Comparison of ENCODE assay signal across 7 mouse cellular contexts in the genomic region with DNA sequence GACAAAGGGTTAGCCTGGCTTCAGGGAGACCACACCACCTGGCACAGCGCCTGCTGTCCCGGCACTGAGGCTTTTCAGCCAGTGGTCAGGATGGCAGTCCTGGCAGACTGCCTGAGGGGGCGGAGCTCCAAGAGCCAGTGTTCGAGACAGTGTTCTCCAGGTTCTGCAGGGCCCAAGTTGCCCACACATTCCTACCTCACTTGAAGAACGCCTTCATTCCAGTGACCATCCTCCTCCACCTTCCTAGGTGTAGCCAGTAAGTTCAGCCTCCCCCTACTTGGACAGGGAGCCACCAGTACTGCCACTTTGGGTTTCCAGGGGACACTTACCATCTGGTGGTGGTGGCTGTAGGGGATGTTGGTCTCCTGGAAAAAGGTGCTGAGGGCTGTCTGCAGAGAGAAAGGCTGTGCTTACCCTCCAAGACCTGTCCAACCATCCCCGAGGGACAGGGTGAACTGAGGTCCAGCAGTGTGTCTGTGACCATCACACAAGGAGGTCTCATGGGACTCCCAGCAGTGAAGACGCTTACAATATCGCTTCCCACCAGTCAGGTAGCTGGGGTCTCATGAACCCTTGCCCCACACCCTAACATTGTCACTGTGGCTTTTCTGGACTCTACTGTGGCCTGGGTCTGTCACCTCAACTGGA. TPM values are rescaled to one million over a fixed set of nuclear protein-coding genes. Genes with fewer than 3 reads are reported as not detected.
DNase-seq lines count a peak whose midpoint lies in the region; ATAC-seq lines count a peak whose summit lies in the region.

No protein-coding gene starts in this region.

- H3K4me3 ChIP-seq in neural tube, embryonic 11.5 days (ENCODE audit: low read depth, low read length) = no peak overlapping the region
- no peak overlapping the region for H3K4me3 ChIP-seq in liver, embryonic 11.5 days (ENCODE audit: low read depth, low read length)

- no peak overlapping the region for H3K9ac ChIP-seq in neural tube, embryonic 11.5 days (ENCODE audit: low read length)
- H3K9ac ChIP-seq in liver, embryonic 11.5 days (ENCODE audit: low read depth, low read length) = peak overlapping the region; percentile 17; the same call in 1 of the 2 replicates

- no peak for ATAC-seq in neural tube, embryonic 11.5 days (ENCODE audit: insufficient read depth, low FRiP score, low TSS enrichment)
- no peak for ATAC-seq in liver, embryonic 11.5 days (replicated peaks; ENCODE audit: low FRiP score)

- WGBS in neural tube, embryonic 11.5 days = 87% methylated on average over 8 of the region's 8 CpGs
- WGBS in liver, embryonic 11.5 days = 84% methylated on average over 8 of the region's 8 CpGs

- H3K4me2 ChIP-seq in neural tube, embryonic 11.5 days (ENCODE audit: low read depth) = no peak overlapping the region
- peak overlapping the region; percentile 45 for H3K4me2 ChIP-seq in liver, embryonic 11.5 days

- peak; percentile 9 for DNase-seq in neural tube, embryonic 11.5 days (ENCODE audit: low spot score)
- no peak for DNase-seq in neural tube, embryonic 10.5 days (ENCODE audit: extremely low spot score, low spot score)
- peak; percentile 66 for DNase-seq in cerebellum, adult 9-10 months
- DNase-seq in kidney, adult 9 months = peak; percentile 82
- no peak for DNase-seq in liver, embryonic 11.5 days (ENCODE audit: low spot score)
- DNase-seq in right cerebral cortex, adult 18-20 months = peak; percentile 60
- DNase-seq in yolk sac, embryonic 10.5 days (ENCODE audit: low spot score) = no peak

- no peaks in the 10 kb centered on the region for H3K27me3 ChIP-seq in neural tube, embryonic 11.5 days (ENCODE audit: control insufficient read depth, insufficient read depth, low read length)
- H3K27me3 ChIP-seq in liver, embryonic 11.5 days (replicated peaks; ENCODE audit: control insufficient read depth, insufficient read depth, low read length) = no peaks in the 10 kb centered on the region

- peaks cover 9% of the 10 kb centered on the region for H3K4me1 ChIP-seq in neural tube, embryonic 11.5 days (ENCODE audit: control insufficient read depth, insufficient read depth, low read length)
- peaks cover 31% of the 10 kb centered on the region for H3K4me1 ChIP-seq in liver, embryonic 11.5 days (replicated peaks; ENCODE audit: control insufficient read depth, insufficient read depth, low read length)

- H3K9me3 ChIP-seq in neural tube, embryonic 11.5 days (ENCODE audit: control insufficient read depth, low read length) = no peaks in the 10 kb centered on the region
- no peaks in the 10 kb centered on the region for H3K9me3 ChIP-seq in liver, embryonic 11.5 days (ENCODE audit: control insufficient read depth, low read length)

- H3K36me3 ChIP-seq in neural tube, embryonic 11.5 days (ENCODE audit: control insufficient read depth, insufficient read depth, low read length) = 0 out of 2 replicates have a peak, but pooled peaks cover 2% of the 10 kb centered on the region
- peaks cover 13% of the 10 kb centered on the region for H3K36me3 ChIP-seq in liver, embryonic 11.5 days (ENCODE audit: control insufficient read depth, insufficient read depth, low read length)

- no peak overlapping the region for H3K27ac ChIP-seq in neural tube, embryonic 11.5 days (ENCODE audit: low read depth, low read length)
- no peak overlapping the region; the same call in none of the 2 replicates for H3K27ac ChIP-seq in liver, embryonic 11.5 days (ENCODE audit: low read depth, low read length)

RNA-seq across cellular contexts. Expression of a gene that starts 4.0 kb away (rescaled TPM):
- 35.3 and 38.4 TPM in 2 replicates for polyA plus RNA-seq in neural tube, embryonic 11.5 days (2014; fragmentation: Nextera tagmentation; extraction: Ambion mirVana)
- polyA plus RNA-seq in liver, embryonic 11.5 days (2014; fragmentation: Nextera tagmentation; extraction: Ambion mirVana) = 26.4 and 29.9 TPM in 2 replicates

RNA-seq across cellular contexts. Expression of a gene that starts 9.9 kb away (rescaled TPM):
- 81.6 and 85.5 TPM in 2 replicates for polyA plus RNA-seq in neural tube, embryonic 11.5 days (2014; fragmentation: Nextera tagmentation; extraction: Ambion mirVana)
- polyA plus RNA-seq in liver, embryonic 11.5 days (2014; fragmentation: Nextera tagmentation; extraction: Ambion mirVana) = 50.5 and 52.5 TPM in 2 replicates

RNA-seq across cellular contexts. Expression of a gene that starts 40.9 kb away (rescaled TPM):
- polyA plus RNA-seq in neural tube, embryonic 11.5 days (2014; fragmentation: Nextera tagmentation; extraction: Ambion mirVana) = 0.20 and 0.38 TPM in 2 replicates
- polyA plus RNA-seq in liver, embryonic 11.5 days (2014; fragmentation: Nextera tagmentation; extraction: Ambion mirVana) = 0.19 and 0.33 TPM in 2 replicates

Comparison
In these comparisons a context has a peak if more than half of its experiments do, and no peak if none do; other contexts are left out.
1. DNase-seq: peak in neural tube, embryonic 11.5 days (single experiment), cerebellum, adult 9-10 months (single experiment), kidney, adult 9 months (single experiment) and right cerebral cortex, adult 18-20 months (single experiment); none in neural tube, embryonic 10.5 days (single experiment), liver, embryonic 11.5 days (single experiment) and yolk sac, embryonic 10.5 days (single experiment).